Mouse (Mus musculus) CD4-positive, CD25-positive, alpha-beta regulatory T cell, adult 4 months (primary cell): ENCODE measurements at regions not wholly inside any gene's neighbourhood (a gene's known extent, or its start where the extent isn't known, plus 50 kb on each side); places are given as distances from the start of the nearest gene placed in this dataset.

Experiments
- ATAC-seq: one replicate; pipeline ENCODE4 v1.8.0; 2017

GRCm38 (mm10) chrX:42431851-42432635, 57.4 kb upstream of the Tex13c2 start:
- no peak for ATAC-seq
